13 mouse cellular contexts compared by ENCODE assay signal in genomic region chr7:64874941-64875340, GRCm38 (mm10). TPM values are rescaled to one million over a fixed set of nuclear protein-coding genes. Genes with fewer than 3 reads are reported as not detected.
DNase-seq lines count a peak whose midpoint lies in the region.
"Had no signal": no experiment of that assay in that cellular context is flagged by ENCODE, and none has a peak within 500 bp of the region (broad histone marks: within the 10 kb centered on the region; RNA-seq: fewer than 3 reads in every experiment).

No protein-coding gene starts in this region.

- DNase-seq in frontal cortex, postnatal 36 days (ENCODE audit: low spot score in 2 of 2): peak; percentile 31 to 70
- DNase-seq in frontal cortex, postnatal 10 days (ENCODE audit: low spot score in 2 of 2): no peak
- DNase-seq in left cerebral cortex, adult 18-20 months (ENCODE audit: low spot score in 2 of 2): peak; percentile 42 to 44
- DNase-seq in left cerebral cortex, adult 11 months (ENCODE audit: low spot score): no peak
- DNase-seq in brain, adult 2 months (ENCODE audit: low read depth, low spot score): peak; percentile 77
- peak; percentile 64 for DNase-seq in telencephalon, adult 2 months (ENCODE audit: low read depth, low spot score)
- DNase-seq: adrenal gland, postnatal 14 days; cerebellum, adult 2 months; cerebellum, postnatal 10 days; embryo, embryonic 11 days; gastrocnemius, postnatal 10 days; heart, adult 2 months; heart, postnatal 14 days had no signal

RNA-seq across cellular contexts. Expression of gene Nsmce3, which starts 2.1 kb away (rescaled TPM):
- total RNA-seq in left cerebral cortex, adult 18-20 months (2021): 10 to 100 TPM; 10.6 to 11.7 TPM

Comparison
In these comparisons a context has a peak if more than half of its experiments do, and no peak if none do; other contexts are left out.
1. DNase-seq: peak in frontal cortex, postnatal 36 days (2 of 2), left cerebral cortex, adult 18-20 months (2 of 2), brain, adult 2 months (single experiment) and telencephalon, adult 2 months (single experiment); none in frontal cortex, postnatal 10 days (0 of 2) and left cerebral cortex, adult 11 months (single experiment).